Mouse (Mus musculus) embryonic facial prominence, embryonic 14.5 days (tissue): Measurements from ENCODE around the gene Zfp518a. TPM values are rescaled to one million over a fixed set of nuclear protein-coding genes. Genes with fewer than 3 reads are reported as not detected.

ENCODE experiments used
- ATAC-seq: fragments of 200-750 bp; cut with Nextera tagmentation; 2 replicates; pipeline ENCODE4 v1.8.0; 2017; ENCODE audit warnings: low read depth, moderate number of reproducible peaks, moderate TSS enrichment
- DNase-seq: peaks from one replicate; pipeline ENCODE4 v3.0.0-alpha.2; 2015; ENCODE audit warnings: low spot score
- H3K27ac ChIP-seq: fragments of 300-500 bp; sonication (generic); replicated peaks from 2 replicates; pipeline ENCODE4 v1.5.1; 2014; ENCODE audit warnings: low read depth, mild to moderate bottlenecking, low read length, moderate library complexity
- H3K27me3 ChIP-seq: fragments of 300-500 bp; sonication (generic); replicated peaks from 2 replicates; pipeline ENCODE4 v1.6.1; 2014; ENCODE audit warnings: low read length; ENCODE audit not compliant: control insufficient read depth, insufficient read depth
- H3K36me3 ChIP-seq: fragments of 300-500 bp; sonication (generic); 2 replicates; pipeline ENCODE4 v1.6.1; 2014; ENCODE audit warnings: low read length, mixed read lengths; ENCODE audit not compliant: control insufficient read depth, insufficient read depth
- H3K4me1 ChIP-seq: fragments of 300-500 bp; sonication (generic); 2 replicates; pipeline ENCODE4 v1.6.1; 2014; ENCODE audit warnings: antibody characterized with exemption, low read length; ENCODE audit not compliant: control insufficient read depth, insufficient read depth
- H3K4me2 ChIP-seq: fragments of 300-500 bp; sonication (generic); 2 replicates; pipeline ENCODE4 v1.6.1; 2014; ENCODE audit warnings: low read depth, mild to moderate bottlenecking, low read length, moderate library complexity, mixed read lengths
- H3K4me3 ChIP-seq: fragments of 300-500 bp; sonication (generic); 2 replicates; pipeline ENCODE4 v1.5.1; 2014; ENCODE audit warnings: low read depth, mild to moderate bottlenecking, low read length
- H3K9ac ChIP-seq: fragments of 300-500 bp; sonication (generic); 2 replicates; pipeline ENCODE4 v1.6.1; 2014; ENCODE audit warnings: low read depth, mild to moderate bottlenecking, low read length, moderate library complexity, mixed read lengths
- H3K9me3 ChIP-seq: fragments of 300-500 bp; sonication (generic); 2 replicates; pipeline ENCODE4 v1.6.1; 2016; ENCODE audit warnings: low read length; ENCODE audit not compliant: control insufficient read depth
- WGBS: fragments of 180-500 bp; shearing (Covaris S2); extraction: QIAGEN DNeasy Blood & Tissue Kit; methylation state at CpG from one replicate; pipeline ENCODE4 v1.1.7; 2014; 5-methylcytosine and 5-hydroxymethylcytosine counted together
- polyA plus RNA-seq: library from polyadenylated mRNA; unstranded; fragments of >200 nt; fragmentation: Nextera tagmentation; extraction: Ambion mirVana; gene quantifications from 2 replicates; pipeline ENCODE4 v1.2.1, GENCODE M21; 2014

The Zfp518a gene
- polyA plus RNA-seq, 1 experiment from 2014 or later, result 11.2 TPM

GRCm38 (mm10) chr19:40888887-40889286, 5.6 kb upstream of the Zfp518a start:
- peaks cover 3% of the 10 kb centered on the region for H3K9me3 ChIP-seq
- ATAC-seq, result no peak
- H3K9ac ChIP-seq, result no peak overlapping the region
- WGBS, result 75% methylated on average over 1 of the region's 1 CpGs
- no peak overlapping the region for H3K27ac ChIP-seq
- H3K36me3 ChIP-seq, result no peaks in the 10 kb centered on the region
- no peak for DNase-seq
- no peak overlapping the region for H3K4me3 ChIP-seq
- no peak overlapping the region for H3K4me2 ChIP-seq
- H3K27me3 ChIP-seq, result peaks cover 71% of the 10 kb centered on the region
- no peaks in the 10 kb centered on the region for H3K4me1 ChIP-seq

DNA sequence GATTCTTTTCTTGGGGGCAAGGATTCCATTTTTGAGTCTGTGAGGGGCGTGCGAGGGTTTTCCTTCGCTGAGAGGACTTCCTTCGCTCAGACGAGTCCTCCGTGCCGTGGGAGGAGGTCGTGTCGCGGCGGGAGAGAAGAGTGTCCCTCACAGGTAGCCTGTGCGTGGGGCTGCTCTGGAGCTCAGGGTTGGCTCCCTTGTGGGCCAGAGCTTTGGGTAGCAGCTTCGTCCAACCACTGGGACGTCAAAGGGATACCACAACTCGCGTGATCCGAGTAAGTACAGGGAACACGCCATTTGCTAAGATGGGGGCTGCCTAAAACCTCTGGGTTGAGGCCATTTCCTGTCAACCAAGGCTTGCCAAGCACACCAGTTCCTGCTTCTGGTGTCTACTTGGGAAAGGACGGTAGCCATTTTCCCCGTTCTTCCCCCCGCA, 416 bp upstream of the Zfp518a start:
- H3K4me2 ChIP-seq, result peak overlapping the region; percentile 64
- 0 out of 2 replicates have a peak, but pooled peaks cover 4% of the 10 kb centered on the region for H3K36me3 ChIP-seq
- H3K9ac ChIP-seq, result peak overlapping the region; percentile 73
- H3K27me3 ChIP-seq, result peaks cover 37% of the 10 kb centered on the region
- peaks cover 6% of the 10 kb centered on the region for H3K9me3 ChIP-seq
- ATAC-seq, result no peak; the same call in none of the 2 replicates
- DNase-seq, result no peak
- peak overlapping the region; percentile 82 for H3K4me3 ChIP-seq
- H3K27ac ChIP-seq, result peak overlapping the region; percentile 93
- WGBS, result 51% methylated on average over 19 of the region's 21 CpGs
- H3K4me1 ChIP-seq, result 0 out of 2 replicates have a peak, but pooled peaks cover 4% of the 10 kb centered on the region

- no peak for DNase-seq
- H3K4me1 ChIP-seq, result 0 out of 2 replicates have a peak, but pooled peaks cover 4% of the 10 kb centered on the region
- H3K36me3 ChIP-seq, result 0 out of 2 replicates have a peak, but pooled peaks cover 7% of the 10 kb centered on the region
- peaks cover 30% of the 10 kb centered on the region for H3K27me3 ChIP-seq
- peak overlapping the region; percentile 64 for H3K4me2 ChIP-seq
- H3K27ac ChIP-seq, result peak overlapping the region; percentile 93
- peak overlapping the region; percentile 82 for H3K4me3 ChIP-seq
- H3K9me3 ChIP-seq, result peaks cover 6% of the 10 kb centered on the region
- ATAC-seq, result no peak
- whole genome bisulfite sequencing, result 0% methylated on average over 2 of the region's 6 CpGs
- peak overlapping the region; percentile 73 for H3K9ac ChIP-seq
These were observed 843 bp downstream of the Zfp518a start for GRCm38 (mm10) chr19:40895393-40895703.

DNA sequence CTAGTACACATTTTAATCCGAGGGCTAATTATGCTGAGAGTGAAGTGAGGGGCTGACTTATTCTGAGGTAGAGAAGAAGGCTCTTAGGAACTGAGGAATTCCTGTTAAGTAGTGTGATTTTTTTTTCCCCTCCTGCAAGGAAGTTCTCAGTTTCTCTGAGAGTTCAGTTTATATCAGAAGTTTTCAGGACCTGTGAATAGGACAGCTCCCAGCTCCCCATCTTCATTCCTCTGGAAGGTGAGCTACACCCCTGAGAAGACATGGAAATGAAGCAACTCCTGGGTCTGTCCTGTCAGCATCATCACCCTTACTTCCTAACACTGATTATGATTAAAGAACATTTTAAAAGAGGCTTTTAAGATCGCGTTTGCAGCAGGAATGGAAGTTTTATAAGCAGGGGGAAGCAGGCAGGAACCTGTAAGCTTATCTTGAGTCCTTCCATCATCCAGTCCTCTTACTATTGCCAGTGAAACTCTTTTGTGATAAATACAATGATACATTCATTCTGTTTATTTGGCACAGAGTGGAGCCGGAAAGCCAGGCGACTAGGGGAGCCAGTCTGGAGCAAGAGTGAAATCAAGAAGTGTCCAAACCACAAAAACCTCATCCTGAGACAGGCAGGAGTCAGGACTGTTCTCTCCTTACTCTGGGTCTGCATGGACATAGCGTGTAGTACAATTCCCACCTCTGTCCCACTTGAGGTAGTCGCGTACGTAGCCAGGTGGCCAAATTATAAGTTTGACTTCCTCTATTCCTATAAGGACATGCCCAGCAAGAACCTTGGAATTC, 37.3 kb downstream of the Zfp518a start:
- Histone ChIP-seq H3K9ac (no peak overlapping the region), H3K36me3 (no peaks in the 10 kb centered on the region), H3K4me3 (no peak overlapping the region), H3K4me1 (no peaks in the 10 kb centered on the region), H3K4me2 (no peak overlapping the region), H3K27ac (no peak overlapping the region), H3K9me3 (no peaks in the 10 kb centered on the region), H3K27me3 (no peaks in the 10 kb centered on the region)
- no peak for ATAC-seq
- peak; percentile 10 for DNase-seq
- 66% methylated on average over 9 of the region's 9 CpGs for WGBS

- no peaks in the 10 kb centered on the region for H3K27me3 ChIP-seq
- H3K9ac ChIP-seq, result no peak overlapping the region
- no peak overlapping the region for H3K4me2 ChIP-seq
- ATAC-seq (no peak), DNase-seq (no peak)
- H3K9me3 ChIP-seq, result peaks cover 4% of the 10 kb centered on the region; the same call in 1 of the 2 replicates
- H3K36me3 ChIP-seq, result no peaks in the 10 kb centered on the region
- H3K4me3 ChIP-seq, result no peak overlapping the region
- H3K27ac ChIP-seq, result no peak overlapping the region
- WGBS, result 37% methylated on average over 8 of the region's 8 CpGs
- no peaks in the 10 kb centered on the region for H3K4me1 ChIP-seq
These were observed 40.9 kb downstream of the Zfp518a start for GRCm38 (mm10) chr19:40935376-40935775.

DNA sequence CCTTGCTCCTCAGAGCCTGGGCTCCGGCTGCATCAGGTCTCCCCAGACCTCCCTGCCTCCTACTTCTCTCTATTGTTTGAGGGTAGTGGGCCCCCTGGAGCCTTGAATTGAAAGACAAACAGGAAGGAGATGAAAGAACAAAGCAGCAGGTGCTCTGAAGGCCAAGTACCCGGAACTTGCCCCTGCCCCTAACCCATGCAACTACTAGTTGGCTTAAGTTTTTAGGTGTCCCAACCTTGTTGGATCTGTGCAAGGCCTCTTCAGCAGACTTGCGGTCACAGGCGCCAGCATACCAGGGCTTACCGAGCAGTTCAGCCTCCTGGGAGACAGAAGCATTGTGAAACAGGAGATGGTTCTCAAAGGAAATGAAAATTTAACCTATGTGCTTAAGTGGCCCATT, 41.5 kb downstream of the Zfp518a start:
- no peaks in the 10 kb centered on the region for H3K4me1 ChIP-seq
- ATAC-seq (no peak), DNase-seq (no peak)
- no peak overlapping the region for H3K4me2 ChIP-seq
- H3K27ac ChIP-seq, result no peak overlapping the region
- H3K9ac ChIP-seq, result no peak overlapping the region
- WGBS, result 33% methylated on average over 5 of the region's 5 CpGs
- peaks cover 4% of the 10 kb centered on the region; the same call in 1 of the 2 replicates for H3K9me3 ChIP-seq
- no peaks in the 10 kb centered on the region for H3K36me3 ChIP-seq
- no peaks in the 10 kb centered on the region for H3K27me3 ChIP-seq
- H3K4me3 ChIP-seq, result no peak overlapping the region

DNA sequence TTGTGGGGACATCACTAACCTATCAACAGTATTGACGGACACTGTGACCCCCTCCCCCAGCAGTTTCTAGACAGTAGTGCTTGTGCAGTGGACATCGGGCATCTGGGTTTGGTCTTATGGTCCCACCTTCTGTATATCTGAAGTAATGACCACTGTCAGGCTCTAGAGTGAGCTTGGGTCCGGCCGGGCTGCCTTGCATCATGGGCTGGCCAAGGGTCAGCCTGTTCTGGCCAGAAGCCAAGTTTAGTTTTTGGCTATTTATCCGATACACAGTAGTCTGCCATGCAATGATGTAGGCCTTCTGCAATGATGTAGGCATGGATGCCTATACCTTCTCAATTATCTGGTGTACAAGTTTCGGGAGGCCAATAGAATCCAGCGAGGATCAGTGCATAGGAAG, 49.0 kb downstream of the Zfp518a start:
- 89% methylated on average over 7 of the region's 7 CpGs for WGBS
- Histone ChIP-seq H3K36me3 (no peaks in the 10 kb centered on the region), H3K9me3 (peaks cover 4% of the 10 kb centered on the region; the same call in 1 of the 2 replicates), H3K27ac (no peak overlapping the region), H3K9ac (no peak overlapping the region), H3K4me2 (no peak overlapping the region), H3K4me1 (no peaks in the 10 kb centered on the region), H3K4me3 (no peak overlapping the region), H3K27me3 (no peaks in the 10 kb centered on the region)
- DNase-seq (no peak), ATAC-seq (no peak)

DNA sequence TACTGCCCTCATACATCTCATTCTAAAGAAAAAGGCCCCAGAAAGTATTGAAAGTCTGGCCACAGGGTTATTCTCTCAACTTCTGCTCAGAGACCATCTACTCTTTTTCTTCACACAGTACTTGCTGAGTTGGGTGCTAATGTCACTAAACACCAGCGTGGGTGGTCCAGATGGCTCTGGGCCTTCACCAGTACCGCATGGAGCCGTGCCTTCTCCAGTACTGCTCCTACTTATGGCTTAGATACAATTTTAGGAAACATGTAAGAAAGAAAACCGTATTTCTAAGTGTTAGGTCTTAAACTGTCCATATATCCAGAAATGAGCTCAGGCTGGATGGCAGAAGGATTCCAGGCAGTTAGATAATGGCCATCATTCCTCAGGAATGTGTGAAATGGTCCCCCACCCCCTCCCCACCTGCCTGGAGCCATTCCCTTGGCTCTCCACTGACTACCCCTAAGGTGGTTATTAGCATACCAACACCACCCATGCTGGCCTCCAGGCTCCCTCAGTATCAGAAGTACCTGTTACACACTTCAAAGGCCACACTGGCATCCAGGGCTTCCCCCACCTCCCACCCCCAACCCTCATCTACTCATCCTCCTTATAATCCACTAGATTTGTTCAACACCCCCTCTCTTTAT, 52.6 kb downstream of the Zfp518a start:
- Histone ChIP-seq H3K27ac (no peak overlapping the region), H3K4me2 (no peak overlapping the region), H3K4me1 (no peaks in the 10 kb centered on the region), H3K4me3 (no peak overlapping the region), H3K9me3 (no peaks in the 10 kb centered on the region), H3K27me3 (no peaks in the 10 kb centered on the region), H3K9ac (no peak overlapping the region), H3K36me3 (no peaks in the 10 kb centered on the region)
- DNase-seq (no peak), ATAC-seq (no peak)
- WGBS, result 77% methylated on average over 4 of the region's 4 CpGs
